Mouse (Mus musculus): Measurements from ENCODE around the gene Sctr.

Sctr gene

GRCm38 (mm10) chr1:120025050-120025439 is 18.4 kb downstream of the Sctr start:
- no peak for DNase-seq (ENCODE audit: inconsistent age in 2 of 2, low spot score in 1 of 2)

GRCm38 (mm10) chr1:120027693-120028092 is 21.0 kb downstream of the Sctr start:
- DNase-seq (ENCODE audit: inconsistent age in 2 of 2, low spot score in 1 of 2), result peak in 1 of 2 experiments; percentile 50

GRCm38 (mm10) chr1:120030474-120030873 is 23.8 kb downstream of the Sctr start:
- DNase-seq (ENCODE audit: inconsistent age in 2 of 2, low spot score in 1 of 2), result no peak

DNA sequence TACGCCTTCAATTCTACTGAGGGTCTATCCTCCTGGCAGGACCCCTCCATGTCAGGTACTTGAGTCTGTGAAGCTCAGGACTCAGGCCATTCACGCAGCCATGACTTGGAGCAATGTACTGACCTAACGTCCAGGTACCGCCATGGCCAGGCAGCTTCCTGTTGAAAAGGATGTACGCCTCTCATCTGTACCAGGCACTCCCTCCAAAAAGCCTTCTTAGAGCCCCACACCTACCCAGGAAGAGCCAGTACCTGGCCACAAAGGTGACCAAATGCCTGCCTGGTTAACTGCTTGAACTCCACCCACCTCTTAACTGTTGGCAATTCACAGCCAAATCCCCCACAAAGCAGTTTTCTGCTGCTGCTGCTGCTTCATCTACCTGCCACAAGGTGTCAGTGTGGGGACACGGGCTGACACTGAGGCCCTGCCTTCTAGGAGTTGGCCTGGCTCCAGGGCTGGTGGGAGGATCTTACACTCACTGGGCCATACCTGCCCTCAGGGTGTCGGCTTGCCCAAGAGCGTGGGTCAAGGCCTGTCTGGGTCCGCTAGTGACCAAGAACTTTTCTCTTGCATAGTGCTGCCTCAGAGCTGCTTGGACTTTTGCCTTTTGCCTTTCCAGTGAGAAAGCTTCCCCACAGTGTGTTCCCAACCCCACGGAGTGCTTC is 26.2 kb downstream of the Sctr start:
- DNase-seq (ENCODE audit: inconsistent age in 2 of 2, low spot score in 1 of 2), result peak; percentile 86 to 93

- no peak for DNase-seq (ENCODE audit: inconsistent age in 2 of 2, low spot score in 1 of 2)
These were observed 26.8 kb downstream of the Sctr start for GRCm38 (mm10) chr1:120033469-120033854.

DNA sequence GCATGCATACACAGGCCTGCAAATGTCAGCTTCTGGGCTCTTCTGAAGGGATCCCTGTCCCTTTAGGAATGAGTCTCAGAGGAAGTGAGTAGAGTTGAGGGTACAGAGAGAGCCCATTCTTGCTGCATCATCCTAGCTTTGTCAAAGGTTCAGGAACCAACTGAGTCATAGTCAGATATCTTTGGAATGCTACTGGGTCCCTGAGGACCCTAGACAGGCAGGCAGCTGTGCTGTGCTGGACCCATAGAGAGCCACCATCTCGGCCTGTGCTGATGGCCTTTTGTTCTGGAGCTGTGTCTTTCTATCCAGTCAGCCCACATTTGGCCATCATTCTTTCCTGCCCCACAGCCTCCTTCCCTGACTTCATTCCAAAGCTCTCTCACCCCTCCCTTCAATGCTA is 28.1 kb downstream of the Sctr start:
- no peak for DNase-seq (ENCODE audit: inconsistent age in 2 of 2, low spot score in 1 of 2)

DNA sequence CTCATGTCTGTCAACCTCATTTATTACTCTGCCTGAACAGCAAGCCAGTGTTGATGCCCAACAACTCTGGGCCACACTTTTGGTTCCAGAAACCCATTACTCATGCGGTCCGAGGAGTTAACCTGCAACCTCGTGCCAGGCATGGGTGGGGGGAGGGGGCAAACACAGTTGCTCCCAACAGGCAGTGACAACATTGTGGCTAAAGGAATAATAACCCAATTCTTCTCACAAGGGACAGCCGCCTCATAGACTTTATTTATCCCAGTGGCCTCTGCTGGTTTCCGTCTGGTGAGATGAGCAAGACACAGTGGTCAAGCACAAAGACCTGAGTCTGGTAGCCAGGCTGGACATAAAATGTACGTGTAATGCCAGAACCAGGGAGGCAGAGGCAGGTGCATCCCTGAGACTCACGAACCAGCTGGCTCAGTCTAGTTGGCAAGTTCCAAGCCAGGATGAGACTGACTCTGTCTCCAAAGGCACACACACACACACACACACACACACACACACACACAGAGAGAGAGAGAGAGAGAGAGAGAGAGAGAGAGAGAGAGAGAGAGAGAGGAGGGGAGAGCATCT is 28.9 kb downstream of the Sctr start:
- DNase-seq (ENCODE audit: inconsistent age in 2 of 2, low spot score in 1 of 2), result no peak

- DNase-seq (ENCODE audit: inconsistent age in 2 of 2, low spot score in 1 of 2), result peak; percentile 75 to 77
These were observed 30.5 kb downstream of the Sctr start for GRCm38 (mm10) chr1:120037021-120037683.

- no peak for DNase-seq (ENCODE audit: inconsistent age in 2 of 2, low spot score in 1 of 2)
These were observed 31.9 kb downstream of the Sctr start for GRCm38 (mm10) chr1:120038594-120038993.

DNA sequence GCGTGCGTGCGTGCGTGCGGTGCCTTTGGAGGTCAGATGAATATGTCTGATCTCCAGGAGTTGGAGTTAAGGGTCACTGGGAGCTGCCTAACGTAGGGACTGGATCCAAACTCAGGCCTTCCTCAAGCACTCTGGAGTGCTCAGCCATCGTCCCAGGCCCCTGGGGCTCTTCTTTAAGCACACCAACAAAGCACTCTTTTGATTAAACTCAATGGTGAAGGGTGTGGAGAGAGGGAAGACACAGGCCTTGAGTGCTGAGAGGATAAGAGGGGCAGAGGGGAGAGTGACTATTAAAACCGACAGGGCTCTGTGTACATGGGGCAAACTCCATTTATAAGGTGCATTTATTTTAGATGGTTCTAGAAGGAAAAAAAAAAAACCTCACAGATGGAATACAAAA is 35.7 kb downstream of the Sctr start:
- no peak for DNase-seq (ENCODE audit: inconsistent age in 2 of 2, low spot score in 1 of 2)

DNA sequence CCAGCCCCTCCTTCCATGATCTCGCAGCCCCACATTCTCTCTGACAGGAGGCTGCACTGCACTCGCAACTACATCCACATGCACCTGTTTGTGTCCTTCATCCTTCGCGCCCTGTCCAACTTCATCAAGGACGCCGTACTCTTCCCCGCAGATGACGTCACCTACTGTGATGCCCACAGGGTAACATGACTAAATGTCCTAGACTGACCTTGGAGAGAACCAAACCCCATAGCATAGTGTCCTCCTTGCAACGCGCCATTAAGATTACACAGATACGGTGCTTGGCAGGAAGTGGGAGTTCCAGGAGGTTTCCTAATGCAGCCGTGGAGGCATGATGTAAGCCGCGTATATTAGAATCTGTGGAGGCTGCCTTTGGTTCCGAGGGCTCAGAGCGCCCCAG is 37.9 kb downstream of the Sctr start:
- peak in 1 of 2 experiments; percentile 67 for DNase-seq (ENCODE audit: inconsistent age in 2 of 2, low spot score in 1 of 2)

DNA sequence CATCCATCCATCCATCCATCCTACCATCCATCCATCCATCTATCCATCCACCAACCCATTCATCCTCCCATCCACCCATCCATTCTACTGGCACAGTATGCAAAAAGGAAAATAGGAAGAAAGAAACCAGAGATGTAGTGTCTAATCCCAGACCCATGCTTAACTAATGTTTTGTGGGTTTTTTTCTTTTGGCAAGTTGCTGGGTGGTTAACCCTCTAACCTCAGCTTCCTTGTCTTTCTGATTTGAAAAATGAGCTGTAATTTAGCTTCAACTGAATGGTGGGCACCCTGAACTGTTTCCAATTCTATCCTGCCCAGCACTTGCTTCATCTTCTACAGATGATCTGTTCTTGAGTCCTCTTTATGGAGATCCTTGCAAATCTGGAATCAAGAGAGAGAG is 40.6 kb downstream of the Sctr start:
- no peak for DNase-seq (ENCODE audit: inconsistent age in 2 of 2, low spot score in 1 of 2)

DNA sequence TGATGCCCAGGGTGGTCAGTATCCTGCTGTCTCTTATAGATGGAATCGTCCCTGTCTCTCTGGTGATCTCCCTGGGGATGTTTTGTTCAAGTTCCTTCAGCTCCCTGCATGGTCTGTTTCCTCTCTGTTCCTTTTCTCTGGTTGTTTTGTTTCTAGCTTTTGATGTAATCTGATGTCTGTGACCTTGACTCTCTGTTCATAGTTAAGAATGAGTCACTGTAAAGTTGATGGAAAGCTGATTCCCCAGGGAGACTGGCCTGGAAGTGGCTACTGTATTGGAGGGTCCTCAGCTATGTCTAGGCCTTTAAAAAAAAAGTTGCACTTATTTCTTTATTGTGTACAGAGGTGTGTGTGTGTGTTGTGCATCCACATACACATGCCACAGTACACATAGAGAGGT is 44.4 kb downstream of the Sctr start:
- DNase-seq (ENCODE audit: inconsistent age in 2 of 2, low spot score in 1 of 2), result peak in 1 of 2 experiments; percentile 76

DNA sequence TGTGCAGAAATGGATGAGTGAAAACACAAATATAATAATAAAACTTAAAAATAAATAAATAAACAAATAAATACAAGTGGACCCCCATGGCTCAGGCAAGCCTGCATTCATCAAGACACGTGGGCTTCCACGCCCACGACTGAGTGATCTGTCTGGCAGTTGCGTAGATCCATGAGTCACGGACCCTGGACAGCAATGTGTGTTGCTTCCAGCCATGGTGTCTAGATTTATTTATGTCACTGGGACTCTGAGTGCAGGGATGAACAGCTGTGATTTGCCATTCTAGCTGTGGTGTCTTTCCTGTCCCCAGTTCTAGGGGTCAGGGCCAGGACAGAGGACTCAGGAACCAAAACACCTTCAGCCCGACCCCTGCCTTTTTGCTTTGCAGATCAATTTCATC is 48.3 kb downstream of the Sctr start:
- peak; percentile 87 for DNase-seq (ENCODE audit: inconsistent age in 2 of 2, low spot score in 1 of 2)

DNA sequence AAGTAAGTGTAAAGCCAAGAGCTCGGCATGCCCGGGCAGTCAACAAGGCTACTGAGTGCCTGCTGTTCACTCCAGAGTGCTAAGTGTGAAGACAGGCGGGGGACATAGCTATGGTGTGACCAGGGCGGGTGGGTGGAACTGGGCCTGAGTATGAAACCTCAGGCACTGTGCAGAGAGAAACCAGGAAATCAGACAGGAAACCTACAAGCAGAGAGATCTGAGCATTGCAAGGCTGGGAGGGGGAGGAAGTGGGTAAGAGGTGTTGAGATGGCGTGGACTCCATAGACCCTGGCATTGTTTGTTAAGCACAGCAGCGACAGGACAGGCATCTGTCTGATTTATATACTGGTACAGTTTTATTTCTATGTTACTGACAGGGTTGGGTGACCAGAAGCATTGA is 48.8 kb downstream of the Sctr start:
- DNase-seq (ENCODE audit: inconsistent age in 2 of 2, low spot score in 1 of 2), result no peak

DNA sequence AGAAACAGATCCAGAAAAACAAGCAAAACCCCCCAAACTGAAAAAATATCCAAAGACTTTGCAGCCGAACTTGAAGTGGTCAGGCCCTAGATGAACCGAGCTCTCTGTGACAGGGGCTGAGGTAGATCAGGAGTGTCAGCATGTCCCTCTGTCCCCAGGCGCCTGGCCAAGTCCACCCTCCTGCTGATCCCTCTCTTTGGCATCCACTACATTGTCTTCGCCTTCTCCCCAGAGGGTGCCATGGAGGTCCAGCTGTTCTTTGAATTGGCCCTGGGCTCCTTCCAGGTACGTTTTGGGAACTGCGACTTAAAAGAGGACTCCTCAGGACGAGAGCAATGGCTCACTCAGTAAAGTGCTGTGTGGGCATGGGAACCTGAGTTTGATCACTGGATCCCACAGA is 49.5 kb downstream of the Sctr start:
- DNase-seq (ENCODE audit: inconsistent age in 2 of 2, low spot score in 1 of 2), result no peak

- no peak for DNase-seq (ENCODE audit: inconsistent age in 2 of 2, low spot score in 1 of 2)
These were observed 50.4 kb downstream of the Sctr start for GRCm38 (mm10) chr1:120057044-120057443.

DNA sequence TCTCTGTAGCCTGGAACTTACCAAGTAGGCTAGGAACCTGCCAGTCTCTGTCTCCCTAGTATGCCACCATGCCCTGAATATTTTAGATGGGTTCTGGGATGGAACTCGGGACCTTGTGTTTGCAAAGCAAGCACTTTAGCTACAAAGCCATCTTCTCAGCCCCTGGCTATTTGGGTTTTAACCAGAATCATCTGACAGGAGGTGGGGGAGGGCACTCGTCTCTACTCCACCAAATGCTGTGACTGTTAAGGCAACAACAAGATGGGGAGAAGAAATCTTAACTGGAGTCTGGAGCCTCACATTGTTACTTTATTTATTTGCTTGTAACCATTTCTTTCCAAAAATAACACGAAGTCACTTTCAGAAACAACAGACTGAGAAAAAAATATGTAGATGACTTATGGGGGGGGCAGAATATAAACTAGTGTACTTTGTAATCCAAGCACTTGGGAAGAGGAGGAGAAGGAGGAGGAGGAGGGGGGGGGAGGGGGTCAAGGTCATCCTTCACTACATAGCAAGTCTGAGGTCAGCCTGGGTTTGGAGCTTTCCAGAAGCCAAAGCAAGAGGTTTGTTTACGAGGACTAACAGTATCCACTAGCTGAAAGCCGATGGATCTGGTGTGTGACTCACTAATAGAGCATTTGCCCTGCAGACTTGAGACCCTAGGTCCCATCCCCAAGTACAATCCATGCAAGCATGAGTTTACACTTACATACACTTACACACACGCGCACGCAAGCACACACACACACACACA is 51.2 kb downstream of the Sctr start:
- DNase-seq (ENCODE audit: inconsistent age in 2 of 2, low spot score in 1 of 2), result no peak

GRCm38 (mm10) chr1:120060687-120061086 is 54.0 kb downstream of the Sctr start:
- no peak for DNase-seq (ENCODE audit: inconsistent age in 2 of 2, low spot score in 1 of 2)

GRCm38 (mm10) chr1:120062231-120062630 is 55.5 kb downstream of the Sctr start:
- no peak for DNase-seq (ENCODE audit: inconsistent age in 2 of 2, low spot score in 1 of 2)

DNA sequence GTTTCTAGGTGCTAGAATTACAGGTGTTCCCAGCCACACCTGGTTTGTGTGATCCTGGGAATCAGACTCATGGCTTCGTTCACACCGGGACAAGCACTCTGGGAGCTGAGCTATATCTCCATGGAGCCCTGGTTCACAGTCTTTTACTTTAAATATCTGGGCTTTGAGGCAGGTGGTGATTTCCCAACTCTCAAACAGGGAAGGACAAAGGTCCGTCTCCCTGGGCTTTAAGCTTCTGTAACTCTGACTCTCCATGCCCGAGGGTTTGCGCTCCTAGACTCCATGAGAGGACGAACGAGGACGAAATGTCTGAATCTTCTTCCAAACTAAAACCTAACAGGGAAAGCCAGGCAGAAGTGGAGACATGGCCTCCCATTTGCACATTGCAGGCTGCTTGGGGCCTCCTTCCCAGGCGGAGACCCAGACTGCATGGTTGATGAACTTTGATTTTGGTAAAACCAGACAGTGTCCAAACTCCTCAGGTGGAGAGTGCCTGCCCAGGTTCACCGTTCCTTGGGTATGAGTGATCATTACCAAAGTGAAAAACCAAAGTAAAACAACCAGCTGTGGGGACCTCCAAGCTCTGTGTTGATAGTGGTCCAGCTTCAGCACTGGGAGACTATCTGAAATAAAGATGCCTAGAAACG is 57.5 kb downstream of the Sctr start:
- DNase-seq (ENCODE audit: inconsistent age in 2 of 2, low spot score in 1 of 2), result no peak

Data from adrenal gland, adult (tissue).